Mouse (Mus musculus): Measurements from ENCODE around the gene Polh.

Gene Polh

DNA sequence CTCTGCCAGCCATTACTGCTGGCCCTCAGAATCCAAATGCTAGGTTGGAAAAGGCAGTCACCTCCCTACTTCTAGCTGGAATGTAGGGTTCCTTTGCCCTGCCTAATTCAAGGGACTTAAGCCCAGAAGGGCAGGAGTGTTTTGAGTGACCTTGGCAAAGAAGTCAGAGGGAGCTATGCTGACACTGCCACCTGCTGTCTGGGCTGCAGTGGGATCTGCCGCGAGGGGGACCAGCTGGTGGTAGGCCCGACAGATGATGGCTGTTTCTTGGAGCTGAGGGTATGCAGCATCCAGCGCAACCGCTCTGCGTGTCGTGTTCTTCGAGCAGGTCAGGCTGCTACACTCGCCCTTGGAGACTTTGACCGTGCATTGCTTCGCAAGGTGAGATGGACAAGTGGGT, 35.4 kb downstream of the Polh start:
- DNase-seq = no peak

- DNase-seq = no peak
Observed at GRCm38 (mm10) chr17:46166270-46166669, 36.2 kb downstream of the Polh start.

DNA sequence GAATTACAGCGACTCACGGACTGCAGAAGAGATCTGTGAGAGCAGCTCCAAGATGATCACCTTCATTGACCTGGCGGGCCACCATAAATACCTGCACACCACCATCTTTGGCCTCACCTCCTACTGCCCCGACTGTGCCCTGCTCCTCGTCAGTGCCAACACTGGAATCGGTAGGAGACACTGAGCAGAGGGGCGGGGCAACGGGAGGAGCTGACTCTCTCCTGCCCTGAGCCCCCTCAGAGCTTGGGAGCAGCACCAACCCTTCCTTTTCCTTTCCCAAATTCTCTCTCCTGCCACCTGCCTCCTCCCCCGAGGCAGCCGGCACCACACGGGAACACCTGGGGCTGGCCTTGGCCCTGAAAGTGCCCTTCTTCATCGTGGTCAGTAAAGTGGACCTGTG, 37.0 kb downstream of the Polh start:
- DNase-seq = no peak

- DNase-seq = no peak
Observed at GRCm38 (mm10) chr17:46164791-46165190, 37.7 kb downstream of the Polh start.

DNA sequence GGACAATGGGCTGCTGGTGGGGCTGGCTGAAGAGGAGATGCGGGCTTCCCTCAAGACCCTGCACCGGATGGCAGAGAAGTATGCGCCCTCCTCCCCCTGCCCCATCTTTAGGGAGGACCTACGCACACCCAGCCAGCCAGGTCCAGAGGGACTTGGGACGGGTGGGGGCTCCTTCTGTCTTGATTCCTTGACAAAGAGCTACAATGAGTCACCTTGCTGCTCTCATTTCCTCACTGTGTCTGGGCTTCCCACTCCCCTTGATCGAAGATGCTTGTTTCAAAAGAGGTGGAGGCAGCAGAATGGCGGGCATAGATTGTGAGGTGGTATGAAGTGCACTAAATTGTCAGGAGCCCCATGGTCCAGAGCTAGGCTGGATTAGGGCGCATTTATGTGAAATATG, 38.1 kb downstream of the Polh start:
- DNase-seq = no peak

- DNase-seq = no peak
Observed at GRCm38 (mm10) chr17:46162951-46163421, 39.5 kb downstream of the Polh start.

DNA sequence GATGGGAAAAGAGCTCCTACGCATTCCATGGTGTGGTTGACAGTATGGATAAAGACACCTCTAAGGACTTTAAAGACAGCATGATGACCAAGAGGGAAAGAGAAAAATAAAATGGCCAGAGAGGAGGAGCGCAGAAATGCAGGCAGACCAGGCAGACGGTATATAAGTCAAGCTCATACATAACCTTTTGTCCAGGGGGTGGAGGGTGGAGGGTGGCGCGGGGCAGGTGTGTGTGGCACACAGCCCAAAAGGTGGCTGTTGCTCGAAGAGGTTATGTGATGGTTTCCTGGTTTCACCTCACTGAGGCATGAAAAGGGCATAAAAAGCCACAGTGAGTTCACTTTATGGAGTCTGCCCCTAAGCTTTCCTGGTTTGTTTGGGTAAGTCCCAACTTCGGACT, 39.9 kb downstream of the Polh start:
- DNase-seq = no peak

DNA sequence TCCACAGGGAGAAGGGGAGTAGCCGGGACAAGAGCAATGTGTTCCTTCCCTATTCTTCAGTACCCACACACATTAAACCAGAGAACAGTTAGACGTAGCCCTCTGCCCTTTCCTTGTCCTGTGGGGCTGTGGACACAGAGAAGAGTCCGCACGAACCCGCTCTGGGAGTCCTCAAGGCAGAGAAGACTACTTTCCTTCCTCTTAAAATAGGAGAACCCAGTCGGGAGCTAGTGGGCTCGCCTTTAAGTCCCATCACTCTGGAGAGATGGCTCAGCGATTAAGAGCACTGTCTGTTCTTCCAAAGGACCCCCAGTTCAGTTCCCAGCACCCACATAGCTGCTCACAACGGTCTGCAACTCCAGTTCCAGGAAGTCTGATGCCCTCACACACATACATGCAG, 40.7 kb downstream of the Polh start:
- DNase-seq = no peak

DNA sequence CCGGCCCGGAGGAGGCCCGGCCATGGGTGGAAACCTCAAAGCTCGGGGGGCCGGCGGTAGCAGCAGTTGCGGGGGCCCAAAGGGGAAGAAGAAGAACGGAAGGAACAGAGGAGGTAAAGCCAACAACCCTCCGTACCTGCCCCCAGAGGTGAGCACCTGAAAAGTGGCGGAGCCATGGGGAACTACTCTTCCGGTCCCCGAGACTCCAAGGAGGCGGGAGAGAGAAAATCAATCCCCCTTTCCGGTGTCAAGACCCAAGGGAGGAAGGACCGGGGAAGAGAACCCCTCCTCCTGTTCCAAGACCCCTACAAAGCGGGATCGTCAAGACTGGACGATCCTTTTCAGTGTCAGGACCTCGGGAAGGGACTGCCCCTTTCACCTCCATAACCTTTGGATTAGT, 41.3 kb downstream of the Polh start:
- no peak for DNase-seq

DNA sequence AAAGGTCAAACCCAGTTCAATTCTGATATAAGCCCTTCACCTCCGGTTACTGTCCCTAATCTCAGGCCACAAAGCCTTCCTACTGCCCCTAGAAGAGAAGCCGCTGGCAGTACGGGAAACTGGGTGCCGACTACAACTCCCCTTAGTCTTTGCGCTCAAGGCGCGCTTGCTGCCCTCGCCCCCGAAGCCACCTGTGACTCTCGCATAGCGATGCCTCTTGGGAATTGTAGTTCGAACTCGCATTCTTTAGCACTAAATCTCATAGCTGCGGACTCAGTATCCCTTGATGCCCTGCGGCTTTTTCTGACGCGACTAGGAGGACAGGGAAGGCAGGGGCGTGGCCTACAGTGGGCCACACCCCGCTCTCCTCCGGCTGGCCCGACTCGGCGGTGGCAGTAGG, 41.8 kb downstream of the Polh start, which contains the start of gene Gtpbp2:
TSS of gene Gtpbp2 (plus strand) at position 347 of the 400 bp plus-strand sequence.
- DNase-seq = peak; percentile 95

GRCm38 (mm10) chr17:46160090-46160662, 42.3 kb downstream of the Polh start:
- DNase-seq = peak; percentile 85

DNA sequence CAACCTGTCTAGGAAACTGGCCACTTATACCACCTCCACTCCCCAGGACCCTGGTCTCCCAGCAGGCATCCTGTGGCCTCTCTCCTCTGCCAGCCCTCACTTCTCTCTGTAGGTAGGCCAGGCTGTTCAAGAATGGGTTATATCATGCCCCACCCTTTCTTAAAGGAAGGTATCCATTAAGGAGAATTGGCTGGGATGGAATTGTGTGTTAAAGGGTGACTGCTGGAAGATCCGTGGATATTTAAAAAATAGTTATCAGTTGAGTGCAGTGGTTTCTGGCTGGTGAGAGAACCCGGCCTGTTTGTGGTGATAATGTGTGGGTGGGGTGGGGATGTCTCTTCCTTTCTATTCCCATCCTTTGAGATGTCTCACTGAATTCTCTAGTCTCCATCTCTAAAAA, 43.2 kb downstream of the Polh start:
- no peak for DNase-seq

DNA sequence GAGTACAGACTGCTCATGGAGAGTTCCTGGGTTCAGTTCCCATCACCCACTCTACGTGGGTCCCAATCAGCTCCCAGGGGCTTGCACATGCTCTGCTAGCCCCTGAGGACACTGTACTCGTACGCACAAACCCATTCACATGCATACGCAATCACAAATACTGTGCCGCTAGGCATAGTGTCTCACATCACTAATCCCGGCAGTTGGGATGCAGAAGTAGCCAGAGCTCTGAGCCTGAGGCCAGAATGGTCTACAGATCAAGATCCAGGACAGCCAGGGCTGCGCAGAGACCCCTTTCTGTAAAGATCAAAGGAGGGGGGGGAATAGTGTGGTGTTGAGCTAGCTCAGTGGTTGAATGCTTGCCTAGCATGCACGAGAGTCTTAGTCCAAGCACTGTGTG, 45.3 kb downstream of the Polh start:
- no peak for DNase-seq

DNA sequence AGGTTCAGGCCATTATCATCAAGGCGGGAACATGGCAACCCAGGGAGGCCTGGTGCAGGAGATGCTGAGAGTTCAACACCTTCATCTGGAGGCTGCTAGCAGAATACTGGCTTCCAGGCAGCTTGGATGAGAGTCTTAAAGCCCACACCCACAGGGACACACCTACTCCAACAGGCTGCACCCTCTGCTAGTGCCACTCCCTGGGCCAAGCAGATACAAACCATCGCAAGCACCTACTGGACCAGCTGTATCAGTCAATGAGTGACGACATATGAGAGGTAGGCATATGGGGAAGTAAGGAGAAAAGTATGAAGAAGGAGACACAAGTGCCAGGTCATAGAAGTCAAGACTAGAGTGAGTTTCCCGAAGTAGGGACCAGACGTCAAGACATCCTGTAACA, 45.8 kb downstream of the Polh start:
- no peak for DNase-seq

- no peak for DNase-seq
Observed at GRCm38 (mm10) chr17:46154336-46154735, 48.1 kb downstream of the Polh start.

DNA sequence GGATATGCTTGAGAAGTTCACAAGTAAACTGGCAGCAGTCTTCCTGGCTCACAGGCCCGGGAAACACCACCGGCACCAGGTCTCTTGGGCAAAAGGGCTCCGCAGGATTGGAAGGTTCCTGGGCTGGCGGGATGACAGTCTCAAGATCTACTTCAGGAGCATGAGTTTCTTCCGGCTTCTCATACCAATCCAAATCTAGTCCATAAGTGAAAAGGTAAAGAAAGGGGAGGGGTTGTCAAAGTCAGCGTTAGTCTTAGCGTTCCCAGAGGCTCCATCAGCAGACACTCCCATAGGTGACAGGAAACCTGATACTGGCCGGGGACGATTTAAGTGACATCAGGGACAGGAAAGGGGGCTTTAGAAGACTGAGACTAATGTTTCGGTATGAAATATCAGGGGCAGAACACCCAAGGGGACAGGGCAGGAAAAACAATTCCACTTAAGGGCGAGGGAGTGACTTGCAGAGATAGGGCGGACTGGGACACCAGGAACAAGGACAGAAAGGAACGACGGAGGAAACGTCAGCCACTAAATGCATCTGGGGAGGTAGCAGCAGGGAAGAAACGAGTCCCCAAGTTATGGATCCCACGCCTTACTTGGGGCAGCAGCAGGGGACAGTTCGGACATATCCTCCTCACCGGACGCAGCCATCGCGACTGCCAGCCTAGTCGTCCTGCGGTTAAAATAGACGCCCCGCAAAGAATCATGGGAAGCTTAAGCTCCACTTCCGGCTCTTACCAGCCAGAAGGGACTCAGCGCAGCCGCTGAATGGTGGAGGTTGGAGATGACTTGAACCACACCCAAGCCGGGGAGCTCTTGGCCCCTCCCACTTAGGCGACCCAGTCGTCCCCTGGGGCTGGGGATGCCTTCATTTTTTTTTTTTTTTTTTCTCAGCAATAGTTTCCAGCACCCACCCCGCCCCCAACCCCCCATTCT, 49.3 kb downstream of the Polh start, which contains the start of gene Mad2l1bp:
TSS of gene Mad2l1bp (minus strand) at position 707 of the 936 bp plus-strand sequence.
- DNase-seq = peak; percentile 86

GRCm38 (mm10) chr17:46143578-46144423, 58.6 kb downstream of the Polh start, which contains the start of gene Rsph9:
Rsph9 (minus strand) TSS chr17:46144216.
- DNase-seq = peak; percentile 84

DNA sequence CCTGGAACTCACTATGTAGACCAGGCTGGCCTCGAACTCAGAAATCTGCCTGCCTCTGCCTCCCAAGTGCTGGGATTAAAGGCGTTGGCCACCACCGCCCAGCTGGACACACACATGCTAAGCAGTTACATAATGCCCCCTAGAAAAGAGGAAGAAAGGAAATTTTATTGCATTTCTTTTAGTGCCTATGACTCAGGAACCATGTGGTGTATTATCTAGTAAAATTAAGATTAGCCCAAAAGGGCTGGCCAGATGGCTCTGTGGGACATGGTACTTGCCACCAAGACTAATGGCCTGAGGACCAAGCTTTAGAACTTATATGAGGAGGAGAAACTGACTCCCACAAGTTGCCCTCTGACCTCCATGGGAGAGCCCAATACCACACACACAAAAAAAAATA, 62.6 kb downstream of the Polh start:
- no peak for DNase-seq

GRCm38 (mm10) chr17:46138563-46139236, 63.7 kb downstream of the Polh start:
- no peak for DNase-seq

- DNase-seq = no peak
Observed at GRCm38 (mm10) chr17:46132862-46133261, 69.6 kb downstream of the Polh start.

DNA sequence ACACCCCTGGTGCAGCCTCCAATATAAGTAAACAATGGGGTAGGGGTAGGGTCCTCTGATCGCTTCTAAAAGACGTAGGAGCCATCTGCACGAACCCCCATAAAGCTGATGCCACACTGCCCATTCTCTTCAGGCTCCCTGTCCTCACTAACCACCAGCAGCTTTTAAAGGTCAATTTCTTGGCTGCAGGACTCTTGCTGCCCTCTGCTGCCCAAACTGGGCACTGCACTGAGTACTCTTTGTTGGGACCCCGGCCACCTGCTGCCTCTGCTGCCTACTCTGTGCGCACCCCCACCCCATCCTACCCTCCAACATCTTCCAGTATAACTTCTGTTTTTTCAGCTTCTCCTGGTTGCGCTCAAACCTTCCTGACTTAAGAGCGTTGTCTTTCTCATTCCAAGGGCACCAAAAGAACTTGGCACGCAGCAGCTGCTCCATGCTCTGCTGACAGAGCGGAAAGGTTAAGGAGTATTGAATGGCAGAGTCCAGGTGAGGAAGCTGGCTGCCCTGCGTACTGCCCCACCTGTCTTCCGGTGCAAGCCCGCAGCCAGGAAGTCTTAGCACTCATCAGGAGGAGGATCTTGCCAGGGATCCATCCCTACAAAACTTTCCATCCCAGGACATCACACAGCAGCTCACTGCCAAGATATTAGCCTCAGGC, 70.3 kb downstream of the Polh start:
- DNase-seq = peak; percentile 60

Data from right cerebral cortex, postnatal 25 days (tissue).